Mouse (Mus musculus) erythroid progenitor cell, adult 5-6 weeks (primary cell): ENCODE data around the gene Kif3a. TPM values are rescaled to one million over a fixed set of nuclear protein-coding genes. Genes with fewer than 3 reads are reported as not detected.

ENCODE experiments used
- ATAC-seq: replicated peaks from 2 replicates; pipeline ENCODE4 v1.8.0; 2016; ENCODE audit warnings: moderate number of reproducible peaks, mild to moderate bottlenecking, moderate TSS enrichment, inconsistent platforms; ENCODE audit not compliant: poor library complexity, low FRiP score, severe bottlenecking
- total RNA-seq, 2 experiments: library from RNA; stranded (forward) in 1 of 2; stranded (reverse) in 1 of 2; fragments of 150-400 nt in 1 of 2; fragments of 186-747, 209-891 nt in 1 of 2; gene quantifications; 2 replicates each; pipeline versions ENCODE4 v1.2.3 to v1.2.4; 2015 to 2017; ENCODE audit warnings: low replicate concordance in 2 of 2

Gene Kif3a
- total RNA-seq, 2 experiments from 2014 or later, result 1.3 to 3.5 TPM

GRCm38 (mm10) chr11:53609231-53609630 lies 42.1 kb downstream of the Kif3a start:
- no peak for ATAC-seq

DNA sequence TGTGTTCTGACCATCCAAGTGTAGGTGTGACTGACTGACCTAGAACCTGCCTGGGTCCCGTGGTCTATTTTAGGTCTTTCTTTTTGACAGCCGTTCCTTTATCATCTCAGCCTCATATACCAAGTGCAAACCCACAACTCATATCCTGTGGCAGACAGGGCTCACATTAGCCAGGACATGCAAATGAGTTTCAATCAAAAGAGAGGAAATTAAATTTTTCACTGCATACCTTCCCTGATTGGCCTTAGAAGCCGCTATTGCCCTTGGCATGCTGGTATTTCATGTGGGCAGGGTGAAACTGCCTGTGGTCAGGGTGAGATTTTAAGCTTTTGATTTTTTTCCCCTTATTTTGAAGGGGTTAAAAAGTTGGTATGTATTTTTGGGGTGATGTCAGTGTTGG lies 42.5 kb downstream of the Kif3a start:
- no peak for ATAC-seq

DNA sequence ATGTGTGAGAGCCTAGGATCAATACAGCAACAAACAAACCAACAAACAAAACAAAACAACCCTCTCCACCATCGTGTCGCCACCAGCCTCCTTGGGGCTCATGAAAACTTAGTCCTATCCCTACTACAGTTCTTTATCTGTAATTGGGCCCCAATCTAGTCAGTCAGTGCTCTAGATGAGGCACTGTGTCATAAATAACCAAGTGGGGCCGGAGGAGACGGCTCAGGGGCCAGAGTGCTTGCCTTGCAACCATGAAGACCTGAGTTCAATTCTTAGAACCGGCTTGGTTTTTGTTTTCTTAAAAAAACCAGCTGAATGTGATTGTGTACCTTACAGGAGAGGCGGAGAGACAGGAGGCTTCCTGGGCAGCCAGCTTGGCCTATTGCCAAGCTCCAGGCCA lies 48.0 kb downstream of the Kif3a start:
- ATAC-seq, result no peak

- ATAC-seq, result no peak
These were observed 48.4 kb downstream of the Kif3a start for GRCm38 (mm10) chr11:53615575-53615974.

DNA sequence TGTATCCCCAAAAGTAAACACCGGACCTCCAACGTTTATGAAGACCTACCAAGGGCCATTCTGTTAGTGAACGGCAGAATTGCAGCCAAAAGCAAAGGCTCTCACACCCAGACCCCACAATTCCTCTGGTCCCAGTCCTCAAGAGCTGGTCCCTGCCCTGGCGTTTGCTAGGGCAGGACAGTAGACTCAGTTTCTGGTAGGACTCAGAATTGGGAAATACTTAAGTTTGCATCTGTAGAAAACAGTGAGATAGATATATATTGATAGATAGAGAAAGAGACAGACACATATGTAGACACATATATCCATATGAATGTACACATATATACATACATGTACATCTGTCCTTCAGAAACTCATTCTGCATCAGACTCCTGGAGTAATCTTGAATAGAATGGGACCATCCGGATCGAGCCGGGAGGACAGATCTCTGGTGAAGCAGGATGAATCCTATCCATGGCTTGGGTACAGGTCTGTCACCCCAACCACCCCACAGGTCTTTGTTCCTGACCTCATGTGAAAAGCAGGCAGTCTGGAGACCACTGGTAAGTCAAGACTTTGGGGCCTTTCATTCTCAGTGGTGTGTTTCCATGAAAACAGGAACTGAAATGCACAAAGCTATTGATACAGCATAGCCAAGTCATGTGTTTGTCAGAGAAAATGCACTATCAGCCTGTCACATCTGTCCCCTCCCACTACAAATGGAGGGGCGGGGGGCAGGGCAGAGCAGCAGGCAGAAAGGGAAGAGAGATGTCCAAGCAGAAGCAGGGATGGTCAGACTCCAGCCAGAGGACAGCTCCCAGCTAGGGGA lies 49.8 kb downstream of the Kif3a start:
- ATAC-seq, result no peak

- ATAC-seq, result no peak
These were observed 50.5 kb downstream of the Kif3a start for GRCm38 (mm10) chr11:53617562-53618109.

DNA sequence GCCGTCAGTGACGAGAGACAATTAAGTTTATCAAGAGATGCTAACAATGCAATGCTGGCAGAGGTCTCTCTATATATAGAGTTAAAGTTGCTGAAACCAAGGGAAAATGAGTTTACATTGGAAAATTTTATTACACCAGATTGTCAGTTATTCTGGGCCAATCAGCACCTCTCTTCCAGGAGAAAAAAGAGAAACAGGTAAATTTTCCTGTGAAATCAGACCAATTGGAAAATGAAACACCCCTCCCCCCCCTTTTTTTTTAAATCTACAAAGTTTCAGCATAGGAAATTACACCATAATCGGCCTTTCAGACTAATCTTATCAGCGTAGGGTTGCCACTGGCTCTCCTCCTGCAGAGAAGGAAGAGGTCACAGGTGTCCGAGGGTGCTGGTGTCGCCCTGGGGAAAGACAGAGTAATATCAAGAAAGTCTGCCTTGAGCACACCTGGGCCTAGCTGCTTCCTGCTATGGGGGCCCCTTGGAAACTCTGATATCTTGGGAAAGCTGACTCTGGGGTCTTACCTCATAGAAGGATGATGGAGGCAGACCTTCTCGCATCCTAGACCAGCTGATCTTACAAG lies 51.5 kb downstream of the Kif3a start, which contains the start of gene Il4:
Gene Il4 (minus strand): TSS at position 51 of the 580 bp plus-strand sequence.
- ATAC-seq, result no peak

DNA sequence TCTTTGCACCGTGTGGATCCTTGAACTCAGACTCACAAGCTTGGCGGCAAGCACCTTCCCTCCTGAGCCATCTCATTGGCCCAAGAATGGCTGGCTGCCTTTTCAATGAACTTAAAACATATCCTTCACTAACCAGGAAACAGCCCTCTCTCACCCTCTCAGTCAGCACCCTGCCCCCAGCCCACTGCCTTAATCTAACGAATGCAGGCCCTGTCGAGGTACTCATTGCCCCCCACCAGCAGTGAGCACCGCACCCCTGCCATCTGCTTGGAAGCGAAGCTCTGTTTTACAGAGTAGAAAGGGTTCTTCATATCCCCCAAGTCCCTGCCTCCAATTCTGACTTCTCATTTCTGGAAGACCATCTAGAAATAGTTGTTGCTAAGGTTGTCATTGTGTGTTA lies 52.2 kb downstream of the Kif3a start:
- ATAC-seq, result no peak

GRCm38 (mm10) chr11:53620094-53620493 lies 52.9 kb downstream of the Kif3a start:
- ATAC-seq, result no peak

DNA sequence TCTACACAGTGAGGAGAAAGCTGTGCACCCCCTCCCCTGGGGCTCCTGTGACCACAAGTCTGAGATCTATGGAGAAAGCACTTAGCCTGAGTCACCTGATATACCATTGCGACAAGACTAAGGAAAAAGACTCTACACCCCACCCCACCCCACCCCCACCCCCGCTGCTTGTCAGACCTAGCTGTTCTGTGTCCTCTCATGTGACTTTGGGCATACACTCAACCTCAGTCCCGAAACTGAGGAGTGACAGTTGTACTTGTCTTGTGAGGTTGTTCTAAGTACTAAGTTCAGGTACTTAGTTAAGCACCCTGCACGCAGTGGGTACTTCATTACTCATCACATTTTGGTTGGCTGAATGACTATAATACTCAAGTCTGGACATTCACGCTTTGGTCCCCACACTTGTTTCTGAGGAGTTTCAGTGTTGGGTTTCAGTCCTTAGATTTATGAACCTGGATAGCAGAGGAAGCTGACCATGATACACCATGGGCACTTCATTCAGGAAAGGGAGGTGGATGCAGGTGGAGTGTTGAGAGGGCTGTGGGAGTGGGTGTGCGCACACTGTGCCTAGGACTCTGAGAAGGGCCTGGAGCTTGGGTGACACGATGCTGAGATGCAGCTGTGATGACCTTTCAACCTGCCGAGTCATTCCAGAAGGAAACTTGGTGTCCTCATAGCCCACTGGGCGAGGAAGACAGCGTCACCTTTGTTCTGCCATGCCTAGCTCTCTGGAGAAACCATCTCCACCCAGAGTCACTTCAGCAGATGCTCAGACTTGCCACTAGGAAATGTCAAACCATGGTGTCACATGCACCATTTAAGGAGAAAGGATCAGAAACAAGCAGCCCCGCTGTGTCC lies 54.6 kb downstream of the Kif3a start:
- no peak for ATAC-seq

- no peak for ATAC-seq
These were observed 55.2 kb downstream of the Kif3a start for GRCm38 (mm10) chr11:53622440-53622806.

GRCm38 (mm10) chr11:53623573-53623972 lies 56.4 kb downstream of the Kif3a start:
- no peak for ATAC-seq

DNA sequence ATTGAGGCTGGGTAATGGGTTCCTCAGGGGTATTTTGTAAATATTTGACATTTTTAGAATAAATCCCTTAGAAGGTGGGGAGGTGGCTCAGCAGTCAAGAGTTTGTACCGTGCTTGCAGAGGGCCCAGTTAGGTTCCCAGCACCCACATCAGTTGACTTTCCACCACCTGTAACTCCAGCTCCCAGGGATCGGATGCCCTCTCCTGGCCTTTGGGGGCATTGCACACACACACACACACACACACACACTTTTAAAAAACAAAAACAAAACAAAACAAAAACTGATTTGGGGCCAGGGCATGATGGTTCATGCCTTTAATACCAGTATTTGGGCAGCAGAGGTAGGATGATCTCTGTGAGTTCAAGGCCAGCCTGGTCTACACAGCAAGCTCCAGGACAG lies 56.9 kb downstream of the Kif3a start:
- ATAC-seq, result no peak

DNA sequence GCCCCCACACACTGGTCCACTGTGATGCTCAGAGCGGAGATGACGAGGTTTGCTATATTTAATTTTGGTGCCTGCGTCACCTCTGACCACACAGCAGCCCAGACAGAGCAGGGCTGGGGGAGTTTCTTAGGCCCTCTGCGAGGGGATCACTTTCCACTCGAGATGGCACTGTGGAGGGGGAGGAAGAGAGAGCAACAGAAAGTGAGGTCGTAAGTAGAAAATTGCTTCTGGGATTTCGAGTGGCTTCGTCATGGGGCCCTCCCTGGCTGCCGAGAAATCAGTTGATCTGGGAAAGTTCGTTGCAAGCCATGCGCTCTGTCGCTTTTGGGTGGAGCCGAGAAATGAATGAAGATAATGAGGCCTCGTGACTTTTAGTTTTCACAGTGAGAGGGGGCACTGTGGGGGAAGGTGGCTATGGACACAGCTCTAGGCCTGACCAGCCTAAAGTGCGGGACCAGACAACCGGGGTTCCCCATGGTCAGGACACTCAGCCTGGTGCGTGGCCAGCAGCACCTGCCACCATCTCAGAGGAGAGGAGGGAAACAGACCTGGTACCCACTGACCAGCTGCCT lies 59.7 kb downstream of the Kif3a start:
- no peak for ATAC-seq

GRCm38 (mm10) chr11:53627859-53628258 lies 60.7 kb downstream of the Kif3a start:
- ATAC-seq, result peak; percentile 75

- ATAC-seq, result no peak
These were observed 65.0 kb downstream of the Kif3a start for GRCm38 (mm10) chr11:53632122-53632733.

DNA sequence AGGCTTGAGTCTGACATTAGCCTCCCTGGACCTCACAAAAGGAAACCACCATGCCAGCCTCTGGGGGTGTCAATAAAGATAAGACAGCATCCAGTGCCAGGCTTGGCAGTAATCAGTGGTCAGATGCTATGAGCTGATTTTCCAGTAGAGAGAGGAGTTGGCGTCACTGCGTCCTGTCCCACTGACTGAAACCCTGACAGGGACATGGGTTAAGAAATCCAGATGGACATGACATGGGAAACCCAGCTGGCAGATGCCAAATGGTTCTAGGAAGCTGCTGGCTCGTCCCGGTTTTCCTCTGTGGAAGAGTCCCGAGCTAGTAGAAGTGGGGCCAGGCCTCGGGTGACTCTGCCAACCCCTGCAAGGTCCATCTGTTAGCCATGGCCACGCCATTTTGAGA lies 66.5 kb downstream of the Kif3a start:
- ATAC-seq, result no peak

- ATAC-seq, result no peak
These were observed 67.4 kb downstream of the Kif3a start, which contains the start of gene Il13 for GRCm38 (mm10) chr11:53634556-53634955. TSS of gene Il13 (minus strand) at chr11:53634702.

DNA sequence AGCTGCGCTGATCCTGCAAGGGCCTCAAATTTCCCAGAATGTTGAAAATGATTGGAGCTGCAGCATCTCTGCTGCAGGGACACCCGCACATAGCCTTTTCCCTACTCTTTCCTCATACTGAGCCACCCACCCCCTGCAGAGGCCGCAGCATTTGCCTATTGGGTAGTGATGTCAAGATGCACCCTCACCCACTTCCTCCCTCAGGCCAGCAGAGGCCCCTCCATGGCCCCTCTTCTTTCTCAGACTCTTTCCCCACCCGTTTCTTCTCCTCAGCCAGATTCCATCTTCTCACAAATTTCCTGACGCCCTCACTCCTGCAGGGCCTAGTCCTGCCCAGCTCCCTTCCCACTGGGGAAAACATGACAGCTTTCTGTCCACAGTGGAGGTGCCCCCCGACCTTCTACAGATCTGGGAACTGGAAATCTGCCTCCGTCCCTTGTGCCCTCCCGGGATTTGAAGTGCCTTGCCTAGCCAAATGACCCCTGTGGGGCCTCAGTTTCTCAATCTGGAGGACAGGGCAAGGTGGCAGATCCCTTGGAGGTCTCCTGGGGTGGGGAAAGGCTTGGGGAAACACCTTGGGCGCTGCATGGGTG lies 68.5 kb downstream of the Kif3a start:
- ATAC-seq, result no peak
